Mouse (Mus musculus) left cerebral cortex, adult 11 months (tissue): Measurements from ENCODE around the gene Blm.

ENCODE experiments used
- DNase-seq: peaks from one replicate; pipeline ENCODE4 v3.0.0; 2022; ENCODE audit warnings: low spot score

Gene Blm

GRCm38 (mm10) chr7:80405188-80405695, 129.7 kb downstream of the Blm start, which contains the start of gene Furin:
TSS of gene Furin (minus strand) at chr7:80405436.
- no peak for DNase-seq
